11 mouse cellular contexts compared by ENCODE assay signal in the genomic region with DNA sequence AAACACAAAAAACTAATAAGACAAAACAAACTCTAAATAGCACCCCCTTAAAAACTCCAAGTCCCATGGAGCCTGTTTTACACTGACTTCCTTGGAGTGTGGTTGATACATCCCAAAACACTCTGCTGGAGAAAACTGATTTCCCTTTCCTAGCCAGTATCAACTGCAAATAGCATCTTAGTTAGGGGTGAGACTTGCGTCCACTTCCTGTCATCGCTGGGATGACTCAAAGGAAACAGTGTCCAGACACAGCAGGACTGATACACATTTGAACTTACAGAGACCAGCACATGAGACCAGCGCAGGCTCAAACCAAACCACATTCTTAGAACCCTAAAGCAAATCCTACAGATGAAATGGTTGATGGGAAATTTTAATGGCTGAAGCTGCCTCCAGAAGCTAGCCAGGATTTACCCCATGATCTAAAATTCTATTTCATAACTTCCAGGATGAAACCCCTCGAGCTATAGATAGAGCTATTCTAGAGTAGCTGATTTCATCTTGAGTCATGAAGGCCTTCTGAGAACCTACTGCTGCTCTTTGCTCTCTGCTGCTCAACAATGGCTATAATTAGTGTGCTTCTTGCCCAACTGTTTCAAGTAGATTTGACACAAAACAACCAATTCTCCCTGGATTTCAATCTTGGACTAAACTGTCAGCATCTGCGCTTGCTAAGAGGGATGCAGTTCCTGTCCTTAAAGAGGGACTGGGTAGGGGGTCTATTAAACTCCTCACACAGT.
A peak's percentile ranks its signal among the peaks of the same experiment; 100 is the strongest.
DNase-seq lines count a peak whose midpoint lies in the region; TF ChIP-seq lines count a peak whose summit lies in the region.
"Had no signal": no experiment of that assay in that cellular context is flagged by ENCODE, and none has a peak within 500 bp of the region (broad histone marks: within the 10 kb centered on the region; RNA-seq: fewer than 3 reads in every experiment).

No protein-coding gene starts in this region.

- no peak overlapping the region for H3K4me3 ChIP-seq in spleen, adult 2 months (ENCODE audit: extremely low read depth, insufficient read depth, insufficient read length)
- H3K4me3 ChIP-seq: embryonic facial prominence, embryonic 12.5 days; hindbrain, embryonic 12.5 days; limb, embryonic 13.5 days had no signal

- intact Hi-C loops in heart, postnatal 10 days (cut with DNase I): loop anchor here (2.0 to 10.0 kb wide), 2 partner anchors 151 to 369 kb away; no protein-coding TSS in a partner anchor
- intact Hi-C loops in left cerebral cortex, postnatal 36 days (cut with DNase I): loop anchor here (2.0 kb wide), 1 partner anchor 287 kb away; no protein-coding TSS in a partner anchor

- no peak for TF ChIP-seq POLR2A in spleen, adult 2 months (IDR thresholded peaks at IDR 0.05; ENCODE audit: low read depth, low read length)

- TF ChIP-seq CTCF in spleen, adult 2 months (IDR thresholded peaks at IDR 0.05; ENCODE audit: extremely low read depth, insufficient read depth, insufficient read length, insufficient replicate concordance): no peak

- peaks cover 5% of the 10 kb centered on the region; the same call in 1 of the 2 replicates for H3K4me1 ChIP-seq in spleen, adult 2 months (ENCODE audit: control insufficient read depth, insufficient read depth, insufficient read length)
- H3K4me1 ChIP-seq: hindbrain, embryonic 12.5 days; limb, embryonic 13.5 days had no signal

- no peaks in the 10 kb centered on the region; the same call in 1 of the 2 replicates for H3K36me3 ChIP-seq in spleen, adult 2 months (ENCODE audit: control insufficient read depth, insufficient read depth, low read length)
- H3K36me3 ChIP-seq: embryonic facial prominence, embryonic 12.5 days; hindbrain, embryonic 12.5 days; limb, embryonic 13.5 days had no signal

- 72% methylated on average over 5 of the region's 5 CpGs for WGBS in spleen, adult 2 months

- peak; percentile 25 for DNase-seq in adrenal gland, adult 2 months
- DNase-seq in adrenal gland, postnatal 4 days (ENCODE audit: low spot score in 2 of 2): no peak
- DNase-seq in spleen, adult 2 months (ENCODE audit: low read depth in 1 of 2, low spot score in 2 of 2): no peak
- no peak for DNase-seq in spleen, postnatal 10 days (ENCODE audit: low spot score in 2 of 2)
- peak; percentile 23 to 38 for DNase-seq in heart, postnatal 10 days
- no peak for DNase-seq in testis, postnatal 10 days (ENCODE audit: low spot score)
- DNase-seq in yolk sac, embryonic 10.5 days (ENCODE audit: low spot score): no peak
- DNase-seq in left cerebral cortex, postnatal 36 days (ENCODE audit: low spot score in 2 of 2): no peak

- H3K27ac ChIP-seq in spleen, adult 2 months (ENCODE audit: insufficient read depth, low read length): peak overlapping the region; percentile 13; the same call in 1 of the 2 replicates
- H3K27ac ChIP-seq: embryonic facial prominence, embryonic 12.5 days; hindbrain, embryonic 12.5 days; limb, embryonic 13.5 days had no signal

- H3K27me3 ChIP-seq in spleen, adult 2 months (ENCODE audit: control insufficient read depth, insufficient read depth, low read length): no peaks in the 10 kb centered on the region
- H3K27me3 ChIP-seq: embryonic facial prominence, embryonic 12.5 days; hindbrain, embryonic 12.5 days; limb, embryonic 13.5 days had no signal

Comparison
In these comparisons a context has a peak if more than half of its experiments do, and no peak if none do; other contexts are left out.
1. DNase-seq: peak in adrenal gland, adult 2 months (single experiment) and heart, postnatal 10 days (2 of 2); none in adrenal gland, postnatal 4 days (0 of 2), spleen, adult 2 months (0 of 2), spleen, postnatal 10 days (0 of 2), testis, postnatal 10 days (single experiment), yolk sac, embryonic 10.5 days (single experiment) and left cerebral cortex, postnatal 36 days (0 of 2).